Mouse (Mus musculus) bone marrow, adult 2 months (tissue): ENCODE results near the gene Llph.

ENCODE experiments used
- CTCF ChIP-seq: fragments of 200-500 bp; IDR thresholded peaks from 2 replicates; pipeline ENCODE4 v1.5.1; 2011; ENCODE audit warnings: low read length, control low read depth; ENCODE audit not compliant: control insufficient read depth, insufficient read depth
- POLR2A ChIP-seq: fragments of 200-500 bp; IDR thresholded peaks from 2 replicates; pipeline ENCODE4 v1.6.1; 2011; ENCODE audit warnings: low read depth, mild to moderate bottlenecking, control low read depth, low read length, borderline replicate concordance; ENCODE audit not compliant: control insufficient read depth

- TF ChIP-seq CTCF (no peak), POLR2A (no peak)
Measured at GRCm38 (mm10) chr10:120279482-120280128, 52.7 kb downstream of the Llph start.
